Mouse (Mus musculus): ENCODE data around the gene Slc22a2. TPM values are rescaled to one million over a fixed set of nuclear protein-coding genes. Genes with fewer than 3 reads are reported as not detected.
"Not testable (repeated sequence)": the region's sequence is repeated elsewhere in the genome, so short reads cannot be mapped to it uniquely, and the experiment has no call there.

Slc22a2 gene
- total RNA-seq, 4 experiments from 2014 or later: not detected

- no peak for DNase-seq (ENCODE audit: low spot score in 2 of 2)
Measured at GRCm38 (mm10) chr17:12630976-12631730, 47.2 kb downstream of the Slc22a2 start.

- no peak for DNase-seq (ENCODE audit: low spot score in 2 of 2)
Measured at GRCm38 (mm10) chr17:12631771-12632600, 48.1 kb downstream of the Slc22a2 start.

GRCm38 (mm10) chr17:12634814-12635213 lies 50.9 kb downstream of the Slc22a2 start:
- no peak for DNase-seq (ENCODE audit: low spot score in 2 of 2)

- DNase-seq (ENCODE audit: low spot score in 2 of 2): no peak
Measured at GRCm38 (mm10) chr17:12639585-12639984, 55.7 kb downstream of the Slc22a2 start.

GRCm38 (mm10) chr17:12641087-12641486 lies 57.2 kb downstream of the Slc22a2 start:
- no peak for DNase-seq (ENCODE audit: low spot score in 2 of 2)

- no peak for DNase-seq (ENCODE audit: low spot score in 2 of 2)
Measured at GRCm38 (mm10) chr17:12645461-12645860, 61.5 kb downstream of the Slc22a2 start.

GRCm38 (mm10) chr17:12652604-12653003 lies 68.7 kb downstream of the Slc22a2 start:
- no peak for DNase-seq (ENCODE audit: low spot score in 2 of 2)

- DNase-seq (ENCODE audit: low spot score in 2 of 2): no peak
Measured at GRCm38 (mm10) chr17:12654061-12654460, 70.1 kb downstream of the Slc22a2 start.

GRCm38 (mm10) chr17:12655826-12656225 lies 71.9 kb downstream of the Slc22a2 start:
- no peak for DNase-seq (ENCODE audit: low spot score in 2 of 2)

GRCm38 (mm10) chr17:12658784-12659183 lies 74.9 kb downstream of the Slc22a2 start:
- no peak for DNase-seq (ENCODE audit: low spot score in 2 of 2)

- DNase-seq (ENCODE audit: low spot score in 2 of 2): no peak
Measured at GRCm38 (mm10) chr17:12659233-12659632, 75.3 kb downstream of the Slc22a2 start.

- no peak for DNase-seq (ENCODE audit: low spot score in 2 of 2)
Measured at GRCm38 (mm10) chr17:12660572-12661260, 76.8 kb downstream of the Slc22a2 start.

GRCm38 (mm10) chr17:12664156-12664555 lies 80.2 kb downstream of the Slc22a2 start:
- no peak for DNase-seq (ENCODE audit: low spot score in 2 of 2)

GRCm38 (mm10) chr17:12668478-12669362 lies 84.8 kb downstream of the Slc22a2 start:
- no peak for DNase-seq (ENCODE audit: low spot score in 2 of 2)

GRCm38 (mm10) chr17:12669363-12669679 lies 85.4 kb downstream of the Slc22a2 start:
- no peak for DNase-seq (ENCODE audit: low spot score in 2 of 2)

GRCm38 (mm10) chr17:12671029-12671605 lies 87.2 kb downstream of the Slc22a2 start:
- DNase-seq (ENCODE audit: low spot score in 2 of 2): no peak

- DNase-seq (ENCODE audit: low spot score in 2 of 2): no peak
Measured at GRCm38 (mm10) chr17:12672285-12672790, 88.4 kb downstream of the Slc22a2 start.

GRCm38 (mm10) chr17:12673871-12674270 lies 89.9 kb downstream of the Slc22a2 start:
- DNase-seq (ENCODE audit: low spot score in 2 of 2): no peak

GRCm38 (mm10) chr17:12674980-12675379 lies 91.0 kb downstream of the Slc22a2 start:
- DNase-seq (ENCODE audit: low spot score in 2 of 2): not testable (repeated sequence)

- DNase-seq (ENCODE audit: low spot score in 2 of 2): no peak
Measured at GRCm38 (mm10) chr17:12675646-12676045, 91.7 kb downstream of the Slc22a2 start, which contains the start of gene Slc22a1. Gene Slc22a1, minus strand, starts transcription at chr17:12675829.

Measured in gastrocnemius, adult 8-10 months (tissue).